Mouse (Mus musculus): ENCODE data around the gene Nat8l. TPM values are rescaled to one million over a fixed set of nuclear protein-coding genes. Genes with fewer than 3 reads are reported as not detected.
"Not testable (repeated sequence)": the region's sequence is repeated elsewhere in the genome, so short reads cannot be mapped to it uniquely, and the experiment has no call there.

The Nat8l gene
- 1 to 10 TPM; 1.5 to 3.7 TPM for total RNA-seq (2021)
- long read RNA-seq, experiment 1, partial matches to known transcripts, result 0 of 1 reads
- long read RNA-seq, experiment 1, other reads (novel, unspliced or antisense), result 1 of 1 reads
- long read RNA-seq, experiment 2, partial matches to known transcripts, result 0 of 1 reads
- long read RNA-seq, experiment 2, other reads (novel, unspliced or antisense), result 1 of 1 reads

GRCm38 (mm10) chr5:33995843-33996693 lies at the start of gene Nat8l:
Nat8l (plus strand) TSS chr5:33995984.
- DNase-seq, result peak; percentile 45 to 56

GRCm38 (mm10) chr5:33947035-33947434 lies 48.7 kb upstream of the Nat8l start:
- DNase-seq, result not testable (repeated sequence)

- no peak for DNase-seq
These were observed 47.5 kb upstream of the Nat8l start for GRCm38 (mm10) chr5:33948314-33948713.

- DNase-seq, result no peak
These were observed 42.2 kb upstream of the Nat8l start for GRCm38 (mm10) chr5:33953471-33954185.

GRCm38 (mm10) chr5:33954354-33954753 lies 41.4 kb upstream of the Nat8l start:
- peak; percentile 69 to 83 for DNase-seq

- no peak for DNase-seq
These were observed 39.9 kb upstream of the Nat8l start for GRCm38 (mm10) chr5:33955868-33956267.

GRCm38 (mm10) chr5:33959382-33959781 lies 36.4 kb upstream of the Nat8l start:
- peak in 1 of 2 experiments; percentile 32 for DNase-seq

GRCm38 (mm10) chr5:33974736-33975135 lies 21.0 kb upstream of the Nat8l start:
- no peak for DNase-seq

GRCm38 (mm10) chr5:33976267-33976666 lies 19.5 kb upstream of the Nat8l start:
- no peak for DNase-seq

GRCm38 (mm10) chr5:33982731-33983259 lies 13.0 kb upstream of the Nat8l start:
- DNase-seq, result no peak

GRCm38 (mm10) chr5:33983309-33984121 lies 12.3 kb upstream of the Nat8l start, which contains the start of gene Gm1673:
Gm1673 (plus strand) TSS chr5:33983433.
- DNase-seq, result peak; percentile 79 to 84

GRCm38 (mm10) chr5:33994671-33995625 lies 836 bp upstream of the Nat8l start:
- DNase-seq, result peak in 1 of 2 experiments; percentile 58

- no peak for DNase-seq
These were observed 886 bp downstream of the Nat8l start for GRCm38 (mm10) chr5:33996694-33997045.

- DNase-seq, result peak; percentile 42 to 67
These were observed 1.4 kb downstream of the Nat8l start for GRCm38 (mm10) chr5:33997051-33997741.

- no peak for DNase-seq
These were observed 2.2 kb downstream of the Nat8l start for GRCm38 (mm10) chr5:33997829-33998504.

- no peak for DNase-seq
These were observed 2.7 kb downstream of the Nat8l start for GRCm38 (mm10) chr5:33998505-33998877.

GRCm38 (mm10) chr5:33999466-34000090 lies 3.8 kb downstream of the Nat8l start:
- DNase-seq, result no peak

GRCm38 (mm10) chr5:34000809-34001208 lies 5.0 kb downstream of the Nat8l start:
- DNase-seq, result no peak

GRCm38 (mm10) chr5:34001401-34001800 lies 5.6 kb downstream of the Nat8l start:
- no peak for DNase-seq

Measured in heart, adult 18-20 months (tissue).